Mouse (Mus musculus) midbrain, postnatal 0 days (tissue): Measurements from ENCODE around the gene Ctdspl2. TPM values are rescaled to one million over a fixed set of nuclear protein-coding genes. Genes with fewer than 3 reads are reported as not detected.
"Not testable (repeated sequence)": the region's sequence is repeated elsewhere in the genome, so short reads cannot be mapped to it uniquely, and the experiment has no call there.

Source experiments
- ATAC-seq: fragments of 200-750 bp; cut with Nextera tagmentation; 2 replicates; pipeline ENCODE4 v1.8.0; 2017; ENCODE audit warnings: moderate number of reproducible peaks, mild to moderate bottlenecking, moderate TSS enrichment, moderate library complexity; ENCODE audit not compliant: low FRiP score
- DNase-seq: peaks from one replicate; pipeline ENCODE4 v3.0.0-alpha.2; 2015; ENCODE audit warnings: low spot score
- H3K27ac ChIP-seq: fragments of 300-500 bp; sonication (generic); 2 replicates; pipeline ENCODE4 v1.5.1; 2014; ENCODE audit warnings: low read depth, mild to moderate bottlenecking, low read length, mixed read lengths
- H3K27me3 ChIP-seq: fragments of 300-500 bp; sonication (generic); 2 replicates; pipeline ENCODE4 v1.6.1; 2014; ENCODE audit warnings: low read length, control low read depth, mixed read lengths; ENCODE audit not compliant: insufficient read depth
- H3K36me3 ChIP-seq: fragments of 300-500 bp; sonication (generic); 2 replicates; pipeline ENCODE4 v1.6.1; 2014; ENCODE audit warnings: low read length, control low read depth, mixed read lengths; ENCODE audit not compliant: insufficient read depth
- H3K4me1 ChIP-seq: fragments of 300-500 bp; sonication (generic); 2 replicates; pipeline ENCODE4 v1.6.1; 2014; ENCODE audit warnings: mild to moderate bottlenecking, control low read depth, antibody characterized with exemption, low read length, mixed read lengths; ENCODE audit not compliant: insufficient read depth
- H3K4me2 ChIP-seq: fragments of 300-500 bp; sonication (generic); 2 replicates; pipeline ENCODE4 v1.6.1; 2014; ENCODE audit warnings: low read depth, mild to moderate bottlenecking, low read length, mixed read lengths; ENCODE audit not compliant: poor library complexity, severe bottlenecking
- H3K4me3 ChIP-seq: fragments of 300-500 bp; sonication (generic); 2 replicates; pipeline ENCODE4 v1.5.1; 2014; ENCODE audit warnings: low read depth, mild to moderate bottlenecking, low read length, moderate library complexity
- H3K9ac ChIP-seq: fragments of 300-500 bp; sonication (generic); replicated peaks from 2 replicates; pipeline ENCODE4 v1.6.1; 2014; ENCODE audit warnings: mild to moderate bottlenecking, low read length, moderate library complexity, mixed read lengths; ENCODE audit not compliant: poor library complexity, severe bottlenecking
- H3K9me3 ChIP-seq: fragments of 300-500 bp; sonication (generic); 2 replicates; pipeline ENCODE4 v1.6.1; 2016; ENCODE audit warnings: low read length, control low read depth
- CTCF ChIP-seq: IDR thresholded peaks from 2 replicates; pipeline ENCODE4 v1.5.1; 2016; ENCODE audit warnings: antibody characterized with exemption, mild to moderate bottlenecking
- WGBS: fragments of 180-500 bp; shearing (Covaris S2); extraction: QIAGEN DNeasy Blood & Tissue Kit; methylation state at CpG from one replicate; pipeline ENCODE4 v1.1.7; 2014; 5-methylcytosine and 5-hydroxymethylcytosine counted together
- polyA plus RNA-seq: library from polyadenylated mRNA; unstranded; fragments of >200 nt; fragmentation: Nextera tagmentation; extraction: Ambion mirVana; gene quantifications from 2 replicates; pipeline ENCODE4 v1.2.1, GENCODE M21; 2015
- total RNA-seq: library from RNA; depleted of rRNA; stranded (reverse); fragments of >200 nt; gene quantifications from 2 replicates; pipeline ENCODE4 v1.2.3, GENCODE M21; 2014; rRNA removed

Gene Ctdspl2
- total RNA-seq (33.3 and 54.8 TPM in 2 replicates), polyA plus RNA-seq (23.3 and 31.3 TPM in 2 replicates)

GRCm38 (mm10) chr2:121955765-121956223, at the start of gene Ctdspl2, which contains the start of gene Mageb3:
Ctdspl2 (plus strand) TSS chr2:121956001.
Mageb3 (minus strand) TSS chr2:121956092.
- H3K4me1 ChIP-seq = peaks cover 9% of the 10 kb centered on the region
- H3K4me2 ChIP-seq = peak within 1 kb of the TSS; percentile 71
- peak within 1 kb of the TSS; percentile 79 for H3K27ac ChIP-seq
- peak; percentile 98 for DNase-seq
- WGBS = under 1% methylated on average over 48 of the region's 48 CpGs
- peak within 1 kb of the TSS; percentile 89 for H3K4me3 ChIP-seq
- H3K36me3 ChIP-seq = no peaks in the 10 kb centered on the region
- ATAC-seq = peak; percentile 95
- no peaks in the 10 kb centered on the region for H3K9me3 ChIP-seq
- TF ChIP-seq CTCF = peak; percentile 27; the same call in 1 of the 2 replicates
- no peaks in the 10 kb centered on the region for H3K27me3 ChIP-seq
- H3K9ac ChIP-seq = peak within 1 kb of the TSS; percentile 94

- no peak overlapping the region for H3K4me3 ChIP-seq
- H3K36me3 ChIP-seq = peaks cover 17% of the 10 kb centered on the region
- no peaks in the 10 kb centered on the region for H3K27me3 ChIP-seq
- no peaks in the 10 kb centered on the region for H3K4me1 ChIP-seq
- DNase-seq = peak; percentile 12
- H3K9me3 ChIP-seq = no peaks in the 10 kb centered on the region
- no peak overlapping the region for H3K27ac ChIP-seq
- H3K4me2 ChIP-seq = no peak overlapping the region
- 86% methylated on average over 3 of the region's 3 CpGs for WGBS
- H3K9ac ChIP-seq = no peak overlapping the region
- no peak for ATAC-seq
- peak; percentile 53 for TF ChIP-seq CTCF
Observed at GRCm38 (mm10) chr2:121909975-121910374, 45.8 kb upstream of the Ctdspl2 start.

- Histone ChIP-seq H3K27me3 (no peaks in the 10 kb centered on the region), H3K4me2 (no peak overlapping the region), H3K9ac (no peak overlapping the region), H3K27ac (no peak overlapping the region), H3K9me3 (no peaks in the 10 kb centered on the region), H3K4me3 (no peak overlapping the region), H3K4me1 (no peaks in the 10 kb centered on the region), H3K36me3 (peaks cover 15% of the 10 kb centered on the region)
- no peak for ATAC-seq
- DNase-seq = no peak
- no peak for TF ChIP-seq CTCF
- WGBS = 95% methylated on average over 5 of the region's 5 CpGs
Observed at GRCm38 (mm10) chr2:121916047-121916970, 39.5 kb upstream of the Ctdspl2 start.

GRCm38 (mm10) chr2:121937624-121938023, 18.2 kb upstream of the Ctdspl2 start:
- not testable (repeated sequence) for ATAC-seq

GRCm38 (mm10) chr2:121943364-121943763, 12.4 kb upstream of the Ctdspl2 start:
- no peak overlapping the region for H3K27ac ChIP-seq
- no peaks in the 10 kb centered on the region for H3K9me3 ChIP-seq
- H3K27me3 ChIP-seq = no peaks in the 10 kb centered on the region
- H3K36me3 ChIP-seq = no peaks in the 10 kb centered on the region
- ATAC-seq (no peak), DNase-seq (no peak)
- H3K4me2 ChIP-seq = no peak overlapping the region
- no peaks in the 10 kb centered on the region for H3K4me1 ChIP-seq
- WGBS = 85% methylated on average over 3 of the region's 3 CpGs
- no peak overlapping the region for H3K4me3 ChIP-seq
- no peak for TF ChIP-seq CTCF
- H3K9ac ChIP-seq = no peak overlapping the region

More at GRCm38 (mm10) chr2:121937624-121938023, 18.2 kb upstream of the Ctdspl2 start:
- 66% methylated on average over 2 of the region's 2 CpGs for WGBS
- H3K4me1 ChIP-seq, H3K27me3 ChIP-seq, H3K9me3 ChIP-seq, H3K27ac ChIP-seq, H3K9ac ChIP-seq, DNase-seq, H3K36me3 ChIP-seq, H3K4me2 ChIP-seq, H3K4me3 ChIP-seq: not testable (repeated sequence)
- TF ChIP-seq CTCF = peak; percentile 6; the same call in 1 of the 2 replicates
